20 mouse cellular contexts compared by ENCODE assay signal in the genomic region with DNA sequence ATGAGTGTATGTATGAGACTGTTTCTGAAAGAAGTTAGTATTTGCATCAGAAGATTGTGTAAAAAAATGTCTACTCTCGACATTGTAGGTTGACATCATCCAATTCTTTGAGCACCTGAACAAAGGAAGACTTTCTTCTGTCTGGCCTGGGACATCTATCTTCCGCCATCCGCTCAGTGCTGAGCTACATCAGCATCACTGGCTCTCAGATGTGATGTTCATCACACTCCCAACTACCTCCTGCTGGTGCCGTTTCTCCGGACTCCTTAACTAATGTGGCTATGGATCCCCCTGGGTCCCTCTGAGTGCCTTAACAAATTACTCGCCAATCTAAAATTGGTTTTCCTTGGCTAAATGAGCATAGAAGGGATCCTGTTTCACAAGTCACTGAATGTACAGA. TPM values are rescaled to one million over a fixed set of nuclear protein-coding genes. Genes with fewer than 3 reads are reported as not detected.
"Had no signal": no experiment of that assay in that cellular context is flagged by ENCODE, and none has a peak within 500 bp of the region (broad histone marks: within the 10 kb centered on the region; RNA-seq: fewer than 3 reads in every experiment).

No protein-coding gene starts in this region.

- DNase-seq: kidney, adult 9 months; kidney, postnatal 10 days; kidney, postnatal 4 days; liver; liver, embryonic 13.5 days; liver, postnatal 0 days; lung, postnatal 14 days; right cerebral cortex, postnatal 4 days; spleen, adult 18-20 months; thymus, adult 18-20 months; thymus, postnatal 14 days had no signal

- H3K27ac ChIP-seq: limb, embryonic 12.5 days; liver, embryonic 13.5 days; lung, embryonic 15.5 days; macrophage; neural tube, embryonic 12.5 days had no signal

- H3K9ac ChIP-seq: limb, embryonic 12.5 days; liver, embryonic 13.5 days; liver, postnatal 0 days; lung, embryonic 15.5 days; neural tube, embryonic 12.5 days had no signal

- ATAC-seq: intestine, postnatal 0 days; liver, postnatal 0 days; midbrain, embryonic 16.5 days had no signal

- H3K4me3 ChIP-seq: layer of hippocampus, adult 2 months; limb, embryonic 12.5 days; liver, embryonic 13.5 days; lung, embryonic 15.5 days; megakaryocyte, embryonic 14.5 days; neural tube, embryonic 12.5 days had no signal

- H3K4me2 ChIP-seq: limb, embryonic 12.5 days; liver, embryonic 13.5 days; lung, embryonic 15.5 days; neural tube, embryonic 12.5 days had no signal

- H3K36me3 ChIP-seq: limb, embryonic 12.5 days; liver, embryonic 13.5 days; lung, embryonic 15.5 days; neural tube, embryonic 12.5 days had no signal

- H3K4me1 ChIP-seq: liver, embryonic 13.5 days; lung, embryonic 15.5 days had no signal

- H3K27me3 ChIP-seq: limb, embryonic 12.5 days; liver, embryonic 13.5 days; lung, embryonic 15.5 days; megakaryocyte, embryonic 14.5 days; neural tube, embryonic 12.5 days had no signal

- H3K9me3 ChIP-seq: limb, embryonic 12.5 days; liver, embryonic 13.5 days; lung, embryonic 15.5 days; megakaryocyte, embryonic 14.5 days; neural tube, embryonic 12.5 days had no signal

RNA-seq across cellular contexts. Expression of gene Il12a, which starts 26.1 kb away (rescaled TPM):
- polyA plus RNA-seq: intestine, postnatal 0 days; limb, embryonic 12.5 days; stomach, embryonic 14.5 days had no signal
